Mouse (Mus musculus): Measurements from ENCODE around the gene Srm. TPM values are rescaled to one million over a fixed set of nuclear protein-coding genes. Genes with fewer than 3 reads are reported as not detected.

The Srm gene
- polyA plus RNA-seq, 1 experiment from 2014 or later = 260 TPM

DNA sequence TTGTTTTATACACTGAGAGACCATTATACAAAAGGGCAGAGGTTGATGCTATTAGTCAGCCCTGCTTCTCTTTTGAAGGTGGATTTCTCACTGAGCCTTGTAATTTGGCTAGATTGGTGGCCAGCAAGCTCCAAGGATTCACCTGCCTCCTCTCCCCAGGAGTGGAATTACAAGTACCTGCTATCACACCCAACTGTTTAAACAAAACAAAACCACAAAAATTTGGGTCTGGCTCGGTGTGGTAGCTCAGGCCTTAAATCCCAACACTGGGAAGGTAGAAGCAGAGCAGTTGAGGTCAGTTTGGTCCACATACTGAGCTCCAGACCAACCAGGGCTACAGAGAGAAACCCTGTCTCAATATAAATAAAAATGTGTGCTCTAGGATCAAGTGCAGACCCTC lies 28.5 kb downstream of the Srm start:
- no peaks in the 10 kb centered on the region for H3K9me3 ChIP-seq (ENCODE audit: control insufficient read depth, low read length)
- ATAC-seq (replicated peaks; ENCODE audit: low FRiP score, low TSS enrichment, low read depth) (no peak), DNase-seq (ENCODE audit: low spot score) (no peak)
- WGBS = 57% methylated on average over 1 of the region's 1 CpGs
- no peaks in the 10 kb centered on the region for H3K27me3 ChIP-seq (replicated peaks; ENCODE audit: control insufficient read depth, insufficient read depth, low read length)
- peaks cover 9% of the 10 kb centered on the region for H3K4me1 ChIP-seq (replicated peaks; ENCODE audit: control insufficient read depth, insufficient read depth, low read length)
- no peak overlapping the region for H3K9ac ChIP-seq (ENCODE audit: low read length)
- H3K27ac ChIP-seq (ENCODE audit: low read depth) = no peak overlapping the region
- no peak overlapping the region for H3K4me2 ChIP-seq (ENCODE audit: low read length)
- H3K36me3 ChIP-seq (ENCODE audit: control insufficient read depth, insufficient read depth, low read length) = peaks cover 98% of the 10 kb centered on the region
- no peak overlapping the region for H3K4me3 ChIP-seq (ENCODE audit: low read depth, low read length)

DNA sequence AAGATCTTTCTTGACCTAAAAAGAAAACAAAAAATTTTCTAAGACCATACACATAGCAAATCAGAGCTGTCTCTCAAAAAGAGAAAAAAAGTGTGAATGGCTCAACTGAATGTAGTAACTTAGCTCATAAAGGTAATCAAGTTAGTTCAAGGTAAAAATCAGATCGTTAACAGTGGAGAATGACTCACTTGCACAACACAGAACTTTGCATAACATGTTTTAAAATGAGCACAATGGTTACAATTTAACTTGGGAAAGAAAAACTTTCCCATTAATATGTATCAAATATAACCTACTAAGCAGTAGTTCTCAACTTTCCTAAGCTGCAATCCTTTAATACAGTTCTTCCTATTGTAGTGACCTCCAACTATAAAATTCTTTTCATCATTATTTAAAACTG lies 29.4 kb downstream of the Srm start:
- H3K4me2 ChIP-seq (ENCODE audit: low read length) = no peak overlapping the region

DNA sequence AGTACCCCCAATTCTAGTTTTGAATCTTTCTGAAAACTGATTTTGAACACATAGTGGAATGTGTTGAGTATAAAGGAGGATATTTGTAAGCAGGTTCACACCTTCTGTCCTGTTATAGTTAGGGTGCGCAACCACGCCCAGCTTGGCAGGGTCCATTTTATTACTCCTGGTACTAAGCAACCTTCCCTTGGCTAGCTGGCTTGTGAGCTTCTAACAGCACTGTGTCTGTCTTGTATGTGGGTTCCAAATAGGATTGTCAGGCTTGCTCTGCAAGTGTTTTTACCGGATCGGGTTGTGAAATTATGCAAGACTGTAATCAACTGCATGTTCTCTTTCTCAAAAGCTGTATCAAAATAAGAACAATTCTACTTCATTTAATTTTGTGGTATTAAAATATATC lies 31.2 kb downstream of the Srm start:
- H3K27ac ChIP-seq (ENCODE audit: low read depth) = no peak overlapping the region
- H3K4me2 ChIP-seq (ENCODE audit: low read length) = no peak overlapping the region
- no peak overlapping the region for H3K9ac ChIP-seq (ENCODE audit: low read length)
- no peaks in the 10 kb centered on the region for H3K9me3 ChIP-seq (ENCODE audit: control insufficient read depth, low read length)
- H3K36me3 ChIP-seq (ENCODE audit: control insufficient read depth, insufficient read depth, low read length) = peaks cover 76% of the 10 kb centered on the region
- ATAC-seq (replicated peaks; ENCODE audit: low FRiP score, low TSS enrichment, low read depth) (no peak), DNase-seq (ENCODE audit: low spot score) (no peak)
- H3K4me3 ChIP-seq (ENCODE audit: low read depth, low read length) = no peak overlapping the region
- no peaks in the 10 kb centered on the region for H3K27me3 ChIP-seq (replicated peaks; ENCODE audit: control insufficient read depth, insufficient read depth, low read length)
- whole genome bisulfite sequencing = 92% methylated on average over 4 of the region's 4 CpGs
- peaks cover 13% of the 10 kb centered on the region for H3K4me1 ChIP-seq (replicated peaks; ENCODE audit: control insufficient read depth, insufficient read depth, low read length)

More for the DNA sequence above, 29.4 kb downstream of the Srm start:
- Histone ChIP-seq H3K9me3 (ENCODE audit: control insufficient read depth, low read length) (no peaks in the 10 kb centered on the region), H3K4me1 (replicated peaks; ENCODE audit: control insufficient read depth, insufficient read depth, low read length) (peaks cover 13% of the 10 kb centered on the region), H3K36me3 (ENCODE audit: control insufficient read depth, insufficient read depth, low read length) (peaks cover 93% of the 10 kb centered on the region), H3K9ac (ENCODE audit: low read length) (no peak overlapping the region), H3K4me3 (ENCODE audit: low read depth, low read length) (no peak overlapping the region), H3K27me3 (replicated peaks; ENCODE audit: control insufficient read depth, insufficient read depth, low read length) (no peaks in the 10 kb centered on the region), H3K27ac (ENCODE audit: low read depth) (no peak overlapping the region)
- DNase-seq (ENCODE audit: low spot score) (no peak), ATAC-seq (replicated peaks; ENCODE audit: low FRiP score, low TSS enrichment, low read depth) (no peak)
- WGBS = 96% methylated on average over 1 of the region's 1 CpGs

DNA sequence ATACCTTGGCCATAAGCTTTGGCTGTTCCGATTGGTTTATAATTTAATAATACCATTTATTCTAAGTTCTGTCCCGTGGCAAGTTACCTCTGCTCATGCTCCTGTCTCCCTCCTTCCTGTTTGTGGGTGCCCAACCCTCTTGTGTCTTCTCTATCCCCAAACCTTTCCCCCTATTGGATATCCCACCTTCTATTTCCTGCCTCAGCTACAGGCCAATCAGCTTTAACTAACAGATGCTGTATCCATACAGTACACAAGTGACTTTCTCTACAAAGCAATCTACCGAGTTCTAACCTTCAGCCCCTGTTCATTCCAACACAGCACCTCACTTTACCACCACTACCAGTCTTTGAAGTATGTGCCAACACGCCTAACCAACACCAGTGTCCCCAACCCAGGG lies 32.3 kb downstream of the Srm start:
- Histone ChIP-seq H3K4me2 (ENCODE audit: low read length) (no peak overlapping the region), H3K27ac (ENCODE audit: low read depth) (no peak overlapping the region), H3K4me1 (replicated peaks; ENCODE audit: control insufficient read depth, insufficient read depth, low read length) (peaks cover 13% of the 10 kb centered on the region), H3K36me3 (ENCODE audit: control insufficient read depth, insufficient read depth, low read length) (peaks cover 67% of the 10 kb centered on the region), H3K9me3 (ENCODE audit: control insufficient read depth, low read length) (no peaks in the 10 kb centered on the region), H3K27me3 (replicated peaks; ENCODE audit: control insufficient read depth, insufficient read depth, low read length) (no peaks in the 10 kb centered on the region), H3K4me3 (ENCODE audit: low read depth, low read length) (no peak overlapping the region), H3K9ac (ENCODE audit: low read length) (no peak overlapping the region)
- 75% methylated on average over 4 of the region's 4 CpGs for WGBS
- no peak for DNase-seq (ENCODE audit: low spot score)
- ATAC-seq (replicated peaks; ENCODE audit: low FRiP score, low TSS enrichment, low read depth) = no peak

DNA sequence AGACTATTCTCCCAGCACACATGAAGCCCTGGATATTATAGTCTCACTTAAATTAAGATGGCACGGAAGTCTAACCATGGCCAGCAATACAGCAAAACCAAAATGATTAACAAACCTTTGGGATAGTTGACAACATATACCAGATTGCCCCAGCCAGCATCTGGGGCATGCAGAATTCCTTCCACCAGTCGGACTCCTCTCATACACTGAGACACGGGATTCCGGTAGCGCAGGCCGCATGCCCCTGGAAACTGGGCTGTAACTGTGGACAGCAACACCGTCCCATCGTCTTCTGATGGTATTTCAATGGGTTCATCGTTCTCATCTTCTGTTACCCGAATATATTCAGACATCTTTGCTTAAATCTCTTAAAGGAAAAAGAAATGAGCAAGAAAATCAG lies 33.7 kb downstream of the Srm start:
- DNase-seq (ENCODE audit: low spot score) (peak; percentile 51), ATAC-seq (replicated peaks; ENCODE audit: low FRiP score, low TSS enrichment, low read depth) (no peak)
- H3K27ac ChIP-seq (ENCODE audit: low read depth) = no peak overlapping the region
- H3K36me3 ChIP-seq (ENCODE audit: control insufficient read depth, insufficient read depth, low read length) = peaks cover 53% of the 10 kb centered on the region
- peak overlapping the region; percentile 82 for H3K4me2 ChIP-seq (ENCODE audit: low read length)
- peak overlapping the region; percentile 67 for H3K4me3 ChIP-seq (ENCODE audit: low read depth, low read length)
- peak overlapping the region; percentile 16; the same call in 1 of the 2 replicates for H3K9ac ChIP-seq (ENCODE audit: low read length)
- H3K4me1 ChIP-seq (replicated peaks; ENCODE audit: control insufficient read depth, insufficient read depth, low read length) = peaks cover 13% of the 10 kb centered on the region
- no peaks in the 10 kb centered on the region for H3K27me3 ChIP-seq (replicated peaks; ENCODE audit: control insufficient read depth, insufficient read depth, low read length)
- H3K9me3 ChIP-seq (ENCODE audit: control insufficient read depth, low read length) = no peaks in the 10 kb centered on the region
- 85% methylated on average over 10 of the region's 10 CpGs for WGBS

DNA sequence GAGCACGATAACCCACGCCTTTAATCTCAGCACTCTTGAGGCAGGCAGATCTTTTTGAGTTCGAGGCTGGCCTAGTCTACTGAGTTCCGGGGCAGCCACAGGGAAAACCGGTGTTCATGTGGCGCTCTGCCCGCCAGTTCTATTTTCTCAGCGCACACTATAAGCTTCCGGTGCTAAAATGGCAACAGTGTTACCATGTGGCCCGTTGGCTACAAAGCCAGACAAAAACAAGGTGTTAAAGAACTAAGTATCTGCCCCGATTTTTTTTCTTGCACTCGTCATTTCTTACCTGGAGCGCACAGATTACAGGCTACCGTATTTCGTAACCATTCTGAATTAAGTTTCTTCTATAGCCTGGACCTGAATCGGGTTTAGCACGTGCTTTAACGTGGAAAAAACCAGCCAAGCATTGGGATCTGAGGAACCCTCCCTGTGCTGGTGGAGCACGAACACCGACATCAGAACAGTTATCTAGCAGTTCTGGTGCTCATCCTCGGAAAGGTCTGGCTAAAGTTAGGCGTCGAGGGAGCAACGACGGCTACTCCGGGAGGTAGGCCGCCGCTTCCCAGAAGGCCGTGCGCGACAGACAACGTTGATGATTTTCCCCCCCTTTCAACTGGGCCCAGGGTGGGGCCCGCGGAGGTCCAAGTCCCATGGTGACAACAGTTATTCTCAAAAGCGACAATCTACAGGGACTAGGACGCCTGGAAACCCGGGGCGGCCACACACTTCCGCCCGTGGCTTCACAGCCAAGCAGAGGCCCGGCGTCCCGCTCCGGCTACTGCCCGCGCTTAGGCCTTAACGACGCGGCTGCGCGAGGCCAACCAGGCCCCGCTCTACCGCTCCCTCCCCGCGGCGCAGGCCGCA lies 34.7 kb downstream of the Srm start:
- Histone ChIP-seq H3K4me3 (ENCODE audit: low read depth, low read length) (peak overlapping the region; percentile 67), H3K4me1 (replicated peaks; ENCODE audit: control insufficient read depth, insufficient read depth, low read length) (peaks cover 13% of the 10 kb centered on the region), H3K9me3 (ENCODE audit: control insufficient read depth, low read length) (no peaks in the 10 kb centered on the region), H3K9ac (ENCODE audit: low read length) (peak overlapping the region; percentile 92), H3K27me3 (replicated peaks; ENCODE audit: control insufficient read depth, insufficient read depth, low read length) (no peaks in the 10 kb centered on the region), H3K36me3 (ENCODE audit: control insufficient read depth, insufficient read depth, low read length) (peaks cover 43% of the 10 kb centered on the region), H3K27ac (ENCODE audit: low read depth) (peak overlapping the region; percentile 88), H3K4me2 (ENCODE audit: low read length) (peak overlapping the region; percentile 82)
- WGBS = under 1% methylated on average over 57 of the region's 57 CpGs
- ATAC-seq (replicated peaks; ENCODE audit: low FRiP score, low TSS enrichment, low read depth) = peak; percentile 54
- no peak for DNase-seq (ENCODE audit: low spot score)

DNA sequence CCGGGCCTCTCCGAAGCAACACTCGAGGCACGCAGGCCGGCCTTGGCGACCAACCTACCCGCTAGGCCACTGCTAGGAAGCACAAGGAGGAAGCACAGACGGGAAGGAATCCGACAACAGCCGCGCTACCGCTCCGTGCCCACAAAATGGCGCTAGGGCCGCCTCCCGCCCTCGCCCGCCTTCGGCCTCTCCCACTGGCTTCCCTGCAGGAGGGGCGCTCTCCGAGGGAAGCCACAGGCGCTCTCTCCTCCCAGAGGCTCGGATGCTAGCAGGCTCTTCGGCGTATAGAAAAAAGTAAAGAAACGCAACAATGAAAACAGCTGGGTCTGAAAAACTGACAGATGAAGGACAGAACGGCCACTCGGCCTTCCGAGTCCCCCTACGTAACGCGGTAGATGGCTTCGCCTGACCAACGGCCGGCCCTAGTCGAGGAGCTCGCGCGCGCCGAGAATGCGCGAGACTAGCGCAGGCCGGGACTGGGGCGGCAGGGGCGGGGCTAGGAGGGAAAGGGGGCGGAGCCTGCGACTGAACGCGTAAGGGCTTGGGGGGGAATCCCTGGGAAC lies 35.4 kb downstream of the Srm start, which contains the start of gene Tardbp:
Gene Tardbp, minus strand, starts transcription at position 397 of the 563 bp plus-strand sequence.
- no peaks in the 10 kb centered on the region for H3K27me3 ChIP-seq (replicated peaks; ENCODE audit: control insufficient read depth, insufficient read depth, low read length)
- peak within 1 kb of the TSS; percentile 92 for H3K9ac ChIP-seq (ENCODE audit: low read length)
- WGBS = under 1% methylated on average over 51 of the region's 51 CpGs
- ATAC-seq (replicated peaks; ENCODE audit: low FRiP score, low TSS enrichment, low read depth) (peak; percentile 96), DNase-seq (ENCODE audit: low spot score) (peak; percentile 99)
- H3K4me1 ChIP-seq (replicated peaks; ENCODE audit: control insufficient read depth, insufficient read depth, low read length) = peaks cover 13% of the 10 kb centered on the region
- peak within 1 kb of the TSS; percentile 88 for H3K27ac ChIP-seq (ENCODE audit: low read depth)
- peak within 1 kb of the TSS; percentile 67 for H3K4me3 ChIP-seq (ENCODE audit: low read depth, low read length)
- peak within 1 kb of the TSS; percentile 82 for H3K4me2 ChIP-seq (ENCODE audit: low read length)
- no peaks in the 10 kb centered on the region for H3K9me3 ChIP-seq (ENCODE audit: control insufficient read depth, low read length)
- H3K36me3 ChIP-seq (ENCODE audit: control insufficient read depth, insufficient read depth, low read length) = peaks cover 36% of the 10 kb centered on the region

DNA sequence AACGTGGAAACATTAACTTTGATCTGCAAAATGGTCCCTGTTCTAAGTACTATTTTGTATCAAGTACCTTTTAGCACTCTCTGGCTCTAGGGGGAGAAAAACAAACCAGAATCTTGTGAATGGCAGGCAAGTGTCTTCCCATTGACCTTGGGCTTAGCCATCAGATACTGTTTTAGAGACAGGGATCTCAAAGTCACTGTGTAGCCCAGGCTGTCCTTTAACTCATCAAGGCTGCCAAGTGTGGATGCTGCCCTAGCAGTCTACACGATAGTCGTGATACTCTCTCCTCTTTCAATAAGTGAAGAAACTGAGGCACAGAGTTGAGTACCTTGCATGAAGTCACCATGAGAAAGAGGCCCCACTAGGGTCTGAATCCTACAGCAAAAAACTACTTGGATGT lies 35.9 kb downstream of the Srm start:
- ATAC-seq (replicated peaks; ENCODE audit: low FRiP score, low TSS enrichment, low read depth) = peak; percentile 13
- Histone ChIP-seq H3K4me1 (replicated peaks; ENCODE audit: control insufficient read depth, insufficient read depth, low read length) (peaks cover 13% of the 10 kb centered on the region), H3K27me3 (replicated peaks; ENCODE audit: control insufficient read depth, insufficient read depth, low read length) (no peaks in the 10 kb centered on the region), H3K9ac (ENCODE audit: low read length) (peak overlapping the region; percentile 92; the same call in 1 of the 2 replicates), H3K4me3 (ENCODE audit: low read depth, low read length) (peak overlapping the region; percentile 67), H3K9me3 (ENCODE audit: control insufficient read depth, low read length) (no peaks in the 10 kb centered on the region), H3K27ac (ENCODE audit: low read depth) (no peak overlapping the region), H3K36me3 (ENCODE audit: control insufficient read depth, insufficient read depth, low read length) (peaks cover 30% of the 10 kb centered on the region), H3K4me2 (ENCODE audit: low read length) (peak overlapping the region; percentile 53)
- WGBS = 64% methylated on average over 3 of the region's 3 CpGs
- no peak for DNase-seq (ENCODE audit: low spot score)

Measured in intestine, embryonic 14.5 days (tissue).